Mouse (Mus musculus): ENCODE data around the gene 1700025C18Rik.

1700025C18Rik gene

GRCm38 (mm10) chr2:165074937-165075336 is 15.6 kb downstream of the 1700025C18Rik start:
- DNase-seq, result peak; percentile 69

GRCm38 (mm10) chr2:165074081-165074884 is 16.3 kb downstream of the 1700025C18Rik start:
- no peak for DNase-seq

- DNase-seq, result no peak
Observed at GRCm38 (mm10) chr2:165073381-165073781, 17.2 kb downstream of the 1700025C18Rik start.

GRCm38 (mm10) chr2:165070096-165070816 is 20.3 kb downstream of the 1700025C18Rik start:
- peak; percentile 42 for DNase-seq

- DNase-seq, result no peak
Observed at GRCm38 (mm10) chr2:165068806-165069205, 21.7 kb downstream of the 1700025C18Rik start.

GRCm38 (mm10) chr2:165064489-165064888 is 26.1 kb downstream of the 1700025C18Rik start:
- no peak for DNase-seq

GRCm38 (mm10) chr2:165061638-165062433 is 28.7 kb downstream of the 1700025C18Rik start:
- DNase-seq, result no peak

- DNase-seq, result no peak
Observed at GRCm38 (mm10) chr2:165059961-165060360, 30.6 kb downstream of the 1700025C18Rik start.

GRCm38 (mm10) chr2:165056377-165057085 is 34.0 kb downstream of the 1700025C18Rik start:
- no peak for DNase-seq

GRCm38 (mm10) chr2:165055905-165056304 is 34.6 kb downstream of the 1700025C18Rik start:
- no peak for DNase-seq

GRCm38 (mm10) chr2:165054888-165055852 is 35.4 kb downstream of the 1700025C18Rik start, which contains the start of gene Cd40:
TSS of gene Cd40 (plus strand) at chr2:165055627.
- peak; percentile 26 for DNase-seq

- DNase-seq, result no peak
Observed at GRCm38 (mm10) chr2:165051566-165051965, 39.0 kb downstream of the 1700025C18Rik start.

- no peak for DNase-seq
Observed at GRCm38 (mm10) chr2:165050826-165051548, 39.6 kb downstream of the 1700025C18Rik start.

GRCm38 (mm10) chr2:165049044-165049443 is 41.5 kb downstream of the 1700025C18Rik start:
- DNase-seq, result no peak

GRCm38 (mm10) chr2:165043729-165044128 is 46.8 kb downstream of the 1700025C18Rik start:
- no peak for DNase-seq

- DNase-seq, result no peak
Observed at GRCm38 (mm10) chr2:165043090-165043636, 47.4 kb downstream of the 1700025C18Rik start.

GRCm38 (mm10) chr2:165042126-165042525 is 48.4 kb downstream of the 1700025C18Rik start:
- DNase-seq, result no peak

GRCm38 (mm10) chr2:165037415-165037814 is 53.1 kb downstream of the 1700025C18Rik start:
- DNase-seq, result no peak

GRCm38 (mm10) chr2:165035058-165035431 is 55.5 kb downstream of the 1700025C18Rik start:
- no peak for DNase-seq
